Mouse (Mus musculus) hindbrain, embryonic 14.5 days (tissue): ENCODE results near the gene Rwdd1. TPM values are rescaled to one million over a fixed set of nuclear protein-coding genes. Genes with fewer than 3 reads are reported as not detected.

Source experiments
- polyA plus RNA-seq: library from polyadenylated mRNA; unstranded; fragments of >200 nt; fragmentation: Nextera tagmentation; extraction: Ambion mirVana; gene quantifications from 2 replicates; pipeline ENCODE4 v1.2.1, GENCODE M21; 2014

Gene Rwdd1
- polyA plus RNA-seq, 1 experiment from 2014 or later: 136 TPM

Other genes starting within 250 kb of the Rwdd1 start
- not detected in 2 replicates for gene Sult3a2, start 232.9 kb downstream of the Rwdd1 start, polyA plus RNA-seq
- not detected in 2 replicates for gene Sult3a1, start 161.9 kb downstream of the Rwdd1 start, polyA plus RNA-seq
- 1.5 and 2.0 TPM in 2 replicates for gene Rsph4a, start 114.5 kb downstream of the Rwdd1 start, polyA plus RNA-seq
- gene Zup1, start 68.4 kb downstream of the Rwdd1 start, polyA plus RNA-seq: 21.3 and 21.8 TPM in 2 replicates
- gene Trappc3l, start 18.0 kb upstream of the Rwdd1 start, polyA plus RNA-seq: not detected in 2 replicates
- gene Calhm4, start 24.7 kb upstream of the Rwdd1 start, polyA plus RNA-seq: not detected in 2 replicates
- 0.66 and 0.73 TPM in 2 replicates for gene Calhm5, start 76.9 kb upstream of the Rwdd1 start, polyA plus RNA-seq
- gene Calhm6, start 108.4 kb upstream of the Rwdd1 start, polyA plus RNA-seq: 0.38 and 0.90 TPM in 2 replicates
- 8.8 and 9.8 TPM in 2 replicates for gene Dse, start 188.1 kb upstream of the Rwdd1 start, polyA plus RNA-seq